8 mouse cellular contexts compared by ENCODE assay signal in genomic region chr8:80738046-80738387, GRCm38 (mm10). TPM values are rescaled to one million over a fixed set of nuclear protein-coding genes. Genes with fewer than 3 reads are reported as not detected.
DNase-seq lines count a peak whose midpoint lies in the region; ATAC-seq lines count a peak whose summit lies in the region.

No protein-coding gene starts in this region.

- H3K4me3 ChIP-seq in intestine, embryonic 16.5 days (ENCODE audit: low read length): peak overlapping the region; percentile 79
- H3K4me3 ChIP-seq in midbrain, embryonic 16.5 days (ENCODE audit: low read depth, low read length): peak overlapping the region; percentile 84

- H3K4me1 ChIP-seq in intestine, embryonic 16.5 days (ENCODE audit: control insufficient read depth, insufficient read depth, low read length): peaks cover 7% of the 10 kb centered on the region
- H3K4me1 ChIP-seq in midbrain, embryonic 16.5 days (ENCODE audit: control insufficient read depth, insufficient read depth, low read length): peaks cover 9% of the 10 kb centered on the region

- H3K4me2 ChIP-seq in intestine, embryonic 16.5 days (ENCODE audit: low read depth, low read length): peak overlapping the region; percentile 68
- peak overlapping the region; percentile 95 for H3K4me2 ChIP-seq in midbrain, embryonic 16.5 days (ENCODE audit: low read length)

- DNase-seq in kidney, adult 18-20 months: peak; percentile 6
- no peak for DNase-seq in kidney, adult 11 months
- peak; percentile 60 for DNase-seq in Muller cell, postnatal 12 days (ENCODE audit: inconsistent ontology term)
- peak; percentile 15 for DNase-seq in gastrocnemius, postnatal 14 days
- DNase-seq in spleen, postnatal 36 days (ENCODE audit: low spot score in 2 of 2): no peak
- DNase-seq in B cell, adult 2 months: no peak

- peak overlapping the region; percentile 98 for H3K27ac ChIP-seq in intestine, embryonic 16.5 days (ENCODE audit: low read length)
- peak overlapping the region; percentile 95 for H3K27ac ChIP-seq in midbrain, embryonic 16.5 days (ENCODE audit: low read length)

- no peaks in the 10 kb centered on the region for H3K9me3 ChIP-seq in intestine, embryonic 16.5 days (ENCODE audit: control insufficient read depth, low read length)
- no peaks in the 10 kb centered on the region for H3K9me3 ChIP-seq in midbrain, embryonic 16.5 days (replicated peaks; ENCODE audit: control insufficient read depth, low read length, poor library complexity, severe bottlenecking)

- peak overlapping the region; percentile 94 for H3K9ac ChIP-seq in intestine, embryonic 16.5 days (ENCODE audit: low read depth, low read length)
- H3K9ac ChIP-seq in midbrain, embryonic 16.5 days (ENCODE audit: low read depth, low read length): peak overlapping the region; percentile 87

- no peak for ATAC-seq in intestine, embryonic 16.5 days
- ATAC-seq in midbrain, embryonic 16.5 days: no peak

- no peaks in the 10 kb centered on the region for H3K27me3 ChIP-seq in intestine, embryonic 16.5 days (replicated peaks; ENCODE audit: control insufficient read depth, insufficient read depth, low read length)
- H3K27me3 ChIP-seq in midbrain, embryonic 16.5 days (ENCODE audit: control insufficient read depth, insufficient read depth, low read depth, low read length): no peaks in the 10 kb centered on the region

- peaks cover 3% of the 10 kb centered on the region for H3K36me3 ChIP-seq in intestine, embryonic 16.5 days (ENCODE audit: control insufficient read depth, insufficient read depth, low read length)
- H3K36me3 ChIP-seq in midbrain, embryonic 16.5 days (ENCODE audit: control insufficient read depth, insufficient read depth, low read length): peaks cover 7% of the 10 kb centered on the region; the same call in 1 of the 2 replicates

- intact Hi-C loops in gastrocnemius, postnatal 14 days (cut with DNase I; ENCODE audit: low total_unique reads): no loop called here

- 2% methylated on average over 5 of the region's 5 CpGs for WGBS in intestine, embryonic 16.5 days
- 0% methylated on average over 5 of the region's 5 CpGs for WGBS in midbrain, embryonic 16.5 days

RNA-seq across cellular contexts. Expression of gene Smarca5, which starts 1.3 kb away (rescaled TPM):
- total RNA-seq in gastrocnemius, postnatal 14 days (2021): 10 to 100 TPM; 29.1 to 30.6 TPM
- polyA plus RNA-seq in intestine, embryonic 16.5 days (2015; fragmentation: Nextera tagmentation; extraction: Ambion mirVana): 21.0 and 41.8 TPM in 2 replicates
- 32.8 and 43.2 TPM in 2 replicates for polyA plus RNA-seq in midbrain, embryonic 16.5 days (2015; fragmentation: Nextera tagmentation; extraction: Ambion mirVana)

Comparison
In these comparisons a context has a peak if more than half of its experiments do, and no peak if none do; other contexts are left out.
1. DNase-seq: peak in kidney, adult 18-20 months (single experiment), Muller cell, postnatal 12 days (single experiment) and gastrocnemius, postnatal 14 days (single experiment); none in kidney, adult 11 months (single experiment), spleen, postnatal 36 days (0 of 2) and B cell, adult 2 months (0 of 2).